Mouse (Mus musculus): ENCODE measurements at regions not wholly inside any gene's neighbourhood (a gene's known extent, or its start where the extent isn't known, plus 50 kb on each side); places are given as distances from the start of the nearest gene placed in this dataset.
A peak's percentile ranks its signal among the peaks of the same experiment; 100 is the strongest.

- DNase-seq = peak in 1 of 2 experiments; percentile 5
These were observed 423.8 kb downstream of the Rwdd3 start for GRCm38 (mm10) chr3:120747678-120748077.

GRCm38 (mm10) chr3:120733332-120733731 lies 438.2 kb downstream of the Rwdd3 start:
- DNase-seq = no peak

GRCm38 (mm10) chr3:120732391-120732790 lies 439.1 kb downstream of the Rwdd3 start:
- DNase-seq = no peak

- DNase-seq = no peak
These were observed 440.2 kb downstream of the Rwdd3 start for GRCm38 (mm10) chr3:120731287-120731686.

- DNase-seq = no peak
These were observed 441.3 kb downstream of the Rwdd3 start for GRCm38 (mm10) chr3:120730225-120730624.

- no peak for DNase-seq
These were observed 441.8 kb downstream of the Rwdd3 start for GRCm38 (mm10) chr3:120729671-120730070.

- DNase-seq = no peak
These were observed 486.3 kb downstream of the Rwdd3 start for GRCm38 (mm10) chr3:120685227-120685626.

GRCm38 (mm10) chr3:120675906-120676305 lies 495.6 kb downstream of the Rwdd3 start:
- DNase-seq = no peak

- DNase-seq = no peak
These were observed 502.8 kb downstream of the Rwdd3 start for GRCm38 (mm10) chr3:120668654-120669053.

GRCm38 (mm10) chr3:120662521-120662920 lies 509.0 kb downstream of the Rwdd3 start:
- no peak for DNase-seq

GRCm38 (mm10) chr3:120660776-120661175 lies 510.7 kb downstream of the Rwdd3 start:
- no peak for DNase-seq

GRCm38 (mm10) chr3:120649047-120649868 lies 522.2 kb downstream of the Rwdd3 start:
- no peak for DNase-seq

- no peak for DNase-seq
These were observed 523.1 kb downstream of the Rwdd3 start for GRCm38 (mm10) chr3:120648391-120648790.

- no peak for DNase-seq
These were observed 534.7 kb downstream of the Rwdd3 start for GRCm38 (mm10) chr3:120636669-120637305.

- no peak for DNase-seq
These were observed 553.1 kb downstream of the Rwdd3 start for GRCm38 (mm10) chr3:120618358-120618757.

- DNase-seq = no peak
These were observed 577.3 kb downstream of the Rwdd3 start for GRCm38 (mm10) chr3:120594226-120594625.

- DNase-seq = no peak
These were observed 580.3 kb downstream of the Rwdd3 start for GRCm38 (mm10) chr3:120591183-120591582.

GRCm38 (mm10) chr3:120570806-120571425 lies 600.6 kb downstream of the Rwdd3 start:
- no peak for DNase-seq

- no peak for DNase-seq
These were observed 629.7 kb downstream of the Rwdd3 start for GRCm38 (mm10) chr3:120541556-120542476.

GRCm38 (mm10) chr3:120533901-120534300 lies 637.6 kb downstream of the Rwdd3 start:
- no peak for DNase-seq

- DNase-seq = no peak
These were observed 639.5 kb downstream of the Rwdd3 start for GRCm38 (mm10) chr3:120531880-120532580.

- DNase-seq = no peak
These were observed 659.8 kb downstream of the Rwdd3 start for GRCm38 (mm10) chr3:120511651-120512050.
